Mouse (Mus musculus): ENCODE measurements around the gene Rapgef6. TPM values are rescaled to one million over a fixed set of nuclear protein-coding genes. Genes with fewer than 3 reads are reported as not detected.

Rapgef6 gene
- polyA plus RNA-seq, 1 experiment = 36.7 TPM

- Histone ChIP-seq H3K36me3 (ENCODE audit: control insufficient read depth, insufficient read depth, low read length, poor library complexity, severe bottlenecking) (no peaks in the 10 kb centered on the region), H3K9ac (ENCODE audit: low read depth, poor library complexity, severe bottlenecking) (no peak overlapping the region), H3K4me1 (ENCODE audit: control insufficient read depth, insufficient read depth, low read length) (no peaks in the 10 kb centered on the region), H3K27me3 (ENCODE audit: control insufficient read depth, insufficient read depth, low read length, poor library complexity, severe bottlenecking) (no peaks in the 10 kb centered on the region), H3K4me3 (ENCODE audit: low read depth, low read length) (no peak overlapping the region), H3K9me3 (replicated peaks; ENCODE audit: control insufficient read depth, insufficient read depth, low read length, poor library complexity, severe bottlenecking) (no peaks in the 10 kb centered on the region), H3K27ac (ENCODE audit: insufficient read depth, low read length) (no peak overlapping the region)
- TF ChIP-seq POLR2A (IDR thresholded peaks at IDR 0.05; ENCODE audit: insufficient read depth, low read length) = no peak
Measured at GRCm38 (mm10) chr11:54530916-54531315, 8.3 kb downstream of the Rapgef6 start.

- H3K4me3 ChIP-seq (ENCODE audit: low read depth, low read length) = no peak overlapping the region
- H3K9ac ChIP-seq (ENCODE audit: low read depth, poor library complexity, severe bottlenecking) = no peak overlapping the region
- no peaks in the 10 kb centered on the region for H3K27me3 ChIP-seq (ENCODE audit: control insufficient read depth, insufficient read depth, low read length, poor library complexity, severe bottlenecking)
- H3K36me3 ChIP-seq (ENCODE audit: control insufficient read depth, insufficient read depth, low read length, poor library complexity, severe bottlenecking) = no peaks in the 10 kb centered on the region
- TF ChIP-seq EP300 (IDR thresholded peaks at IDR 0.05; ENCODE audit: insufficient read depth, low read depth, low read length) = no peak
- TF ChIP-seq POLR2A (IDR thresholded peaks at IDR 0.05; ENCODE audit: insufficient read depth, low read length) = no peak
- no peak for TF ChIP-seq CTCF (IDR thresholded peaks at IDR 0.05; ENCODE audit: low read depth, low read length)
- no peak overlapping the region for H3K27ac ChIP-seq (ENCODE audit: insufficient read depth, low read length)
- no peaks in the 10 kb centered on the region for H3K9me3 ChIP-seq (replicated peaks; ENCODE audit: control insufficient read depth, insufficient read depth, low read length, poor library complexity, severe bottlenecking)
- H3K4me1 ChIP-seq (ENCODE audit: control insufficient read depth, insufficient read depth, low read length) = no peaks in the 10 kb centered on the region
Measured at GRCm38 (mm10) chr11:54533834-54534233, 11.2 kb downstream of the Rapgef6 start.

- Histone ChIP-seq H3K27ac (ENCODE audit: insufficient read depth, low read length) (no peak overlapping the region), H3K9ac (ENCODE audit: low read depth, poor library complexity, severe bottlenecking) (no peak overlapping the region), H3K9me3 (replicated peaks; ENCODE audit: control insufficient read depth, insufficient read depth, low read length, poor library complexity, severe bottlenecking) (no peaks in the 10 kb centered on the region), H3K36me3 (ENCODE audit: control insufficient read depth, insufficient read depth, low read length, poor library complexity, severe bottlenecking) (no peaks in the 10 kb centered on the region), H3K4me3 (ENCODE audit: low read depth, low read length) (no peak overlapping the region), H3K27me3 (ENCODE audit: control insufficient read depth, insufficient read depth, low read length, poor library complexity, severe bottlenecking) (no peaks in the 10 kb centered on the region), H3K4me1 (ENCODE audit: control insufficient read depth, insufficient read depth, low read length) (peaks cover 1% of the 10 kb centered on the region)
- TF ChIP-seq EP300 (IDR thresholded peaks at IDR 0.05; ENCODE audit: insufficient read depth, low read depth, low read length) (no peak), CTCF (IDR thresholded peaks at IDR 0.05; ENCODE audit: low read depth, low read length) (peak; percentile 54)
Measured at GRCm38 (mm10) chr11:54534871-54535270, 12.2 kb downstream of the Rapgef6 start.

GRCm38 (mm10) chr11:54539031-54539430, 16.4 kb downstream of the Rapgef6 start:
- H3K27ac ChIP-seq (ENCODE audit: insufficient read depth, low read length) = no peak overlapping the region
- H3K4me1 ChIP-seq (ENCODE audit: control insufficient read depth, insufficient read depth, low read length) = peaks cover 1% of the 10 kb centered on the region
- no peak overlapping the region for H3K9ac ChIP-seq (ENCODE audit: low read depth, poor library complexity, severe bottlenecking)
- H3K4me3 ChIP-seq (ENCODE audit: low read depth, low read length) = no peak overlapping the region
- H3K36me3 ChIP-seq (ENCODE audit: control insufficient read depth, insufficient read depth, low read length, poor library complexity, severe bottlenecking) = no peaks in the 10 kb centered on the region
- TF ChIP-seq POLR2A (IDR thresholded peaks at IDR 0.05; ENCODE audit: insufficient read depth, low read length) (no peak), EP300 (IDR thresholded peaks at IDR 0.05; ENCODE audit: insufficient read depth, low read depth, low read length) (no peak)
- no peaks in the 10 kb centered on the region for H3K27me3 ChIP-seq (ENCODE audit: control insufficient read depth, insufficient read depth, low read length, poor library complexity, severe bottlenecking)
- no peaks in the 10 kb centered on the region for H3K9me3 ChIP-seq (replicated peaks; ENCODE audit: control insufficient read depth, insufficient read depth, low read length, poor library complexity, severe bottlenecking)

- Histone ChIP-seq H3K27ac (ENCODE audit: insufficient read depth, low read length) (no peak overlapping the region), H3K27me3 (ENCODE audit: control insufficient read depth, insufficient read depth, low read length, poor library complexity, severe bottlenecking) (no peaks in the 10 kb centered on the region), H3K9me3 (replicated peaks; ENCODE audit: control insufficient read depth, insufficient read depth, low read length, poor library complexity, severe bottlenecking) (no peaks in the 10 kb centered on the region), H3K36me3 (ENCODE audit: control insufficient read depth, insufficient read depth, low read length, poor library complexity, severe bottlenecking) (no peaks in the 10 kb centered on the region), H3K4me1 (ENCODE audit: control insufficient read depth, insufficient read depth, low read length) (peaks cover 1% of the 10 kb centered on the region), H3K9ac (ENCODE audit: low read depth, poor library complexity, severe bottlenecking) (no peak overlapping the region), H3K4me3 (ENCODE audit: low read depth, low read length) (no peak overlapping the region)
- TF ChIP-seq CTCF (IDR thresholded peaks at IDR 0.05; ENCODE audit: low read depth, low read length) = no peak
- TF ChIP-seq EP300 (IDR thresholded peaks at IDR 0.05; ENCODE audit: insufficient read depth, low read depth, low read length) = no peak
- TF ChIP-seq POLR2A (IDR thresholded peaks at IDR 0.05; ENCODE audit: insufficient read depth, low read length) = no peak
Measured at GRCm38 (mm10) chr11:54539486-54539885, 16.8 kb downstream of the Rapgef6 start.

GRCm38 (mm10) chr11:54540328-54540727, 17.7 kb downstream of the Rapgef6 start:
- Histone ChIP-seq H3K9me3 (replicated peaks; ENCODE audit: control insufficient read depth, insufficient read depth, low read length, poor library complexity, severe bottlenecking) (no peaks in the 10 kb centered on the region), H3K27me3 (ENCODE audit: control insufficient read depth, insufficient read depth, low read length, poor library complexity, severe bottlenecking) (no peaks in the 10 kb centered on the region), H3K4me1 (ENCODE audit: control insufficient read depth, insufficient read depth, low read length) (peaks cover 1% of the 10 kb centered on the region), H3K27ac (ENCODE audit: insufficient read depth, low read length) (no peak overlapping the region), H3K4me3 (ENCODE audit: low read depth, low read length) (no peak overlapping the region), H3K9ac (ENCODE audit: low read depth, poor library complexity, severe bottlenecking) (no peak overlapping the region), H3K36me3 (ENCODE audit: control insufficient read depth, insufficient read depth, low read length, poor library complexity, severe bottlenecking) (no peaks in the 10 kb centered on the region)
- no peak for TF ChIP-seq POLR2A (IDR thresholded peaks at IDR 0.05; ENCODE audit: insufficient read depth, low read length)
- no peak for TF ChIP-seq EP300 (IDR thresholded peaks at IDR 0.05; ENCODE audit: insufficient read depth, low read depth, low read length)
- no peak for TF ChIP-seq CTCF (IDR thresholded peaks at IDR 0.05; ENCODE audit: low read depth, low read length)

Measured in ES-Bruce4 (cell line).